Mouse (Mus musculus) kidney, embryonic 16.5 days (tissue): ENCODE results near the gene Dnph1. TPM values are rescaled to one million over a fixed set of nuclear protein-coding genes. Genes with fewer than 3 reads are reported as not detected.

Source experiments
- ATAC-seq: fragments of 200-750 bp; cut with Nextera tagmentation; 2 replicates; pipeline ENCODE4 v1.8.0; 2017; ENCODE audit warnings: moderate TSS enrichment; ENCODE audit not compliant: low FRiP score, low TSS enrichment
- H3K27ac ChIP-seq: fragments of 300-500 bp; sonication (generic); 2 replicates; pipeline ENCODE4 v1.5.1; 2014; ENCODE audit warnings: low read length
- H3K27me3 ChIP-seq: fragments of 300-500 bp; sonication (generic); 2 replicates; pipeline ENCODE4 v1.6.1; 2014; ENCODE audit warnings: low read length, control low read depth, mixed read lengths; ENCODE audit not compliant: insufficient read depth
- H3K36me3 ChIP-seq: fragments of 300-500 bp; sonication (generic); 2 replicates; pipeline ENCODE4 v1.6.1; 2014; ENCODE audit warnings: low read length, control low read depth, mixed read lengths; ENCODE audit not compliant: insufficient read depth
- H3K4me1 ChIP-seq: fragments of 300-500 bp; sonication (generic); 2 replicates; pipeline ENCODE4 v1.6.1; 2014; ENCODE audit warnings: low read length, control low read depth, mixed read lengths; ENCODE audit not compliant: insufficient read depth
- H3K4me2 ChIP-seq: fragments of 300-500 bp; sonication (generic); replicated peaks from 2 replicates; pipeline ENCODE4 v1.6.1; 2014; ENCODE audit warnings: low read depth, low read length
- H3K4me3 ChIP-seq: fragments of 300-500 bp; sonication (generic); 2 replicates; pipeline ENCODE4 v1.5.1; 2014; ENCODE audit warnings: mild to moderate bottlenecking, low read length
- H3K9ac ChIP-seq: fragments of 300-500 bp; sonication (generic); replicated peaks from 2 replicates; pipeline ENCODE4 v1.6.1; 2014; ENCODE audit warnings: low read length
- H3K9me3 ChIP-seq: fragments of 300-500 bp; sonication (generic); 2 replicates; pipeline ENCODE4 v1.6.1; 2016; ENCODE audit warnings: low read length, control low read depth
- WGBS: fragments of 180-500 bp; shearing (Covaris S2); extraction: QIAGEN DNeasy Blood & Tissue Kit; methylation state at CpG from one replicate; pipeline ENCODE4 v1.1.7; 2014; 5-methylcytosine and 5-hydroxymethylcytosine counted together
- polyA plus RNA-seq: library from polyadenylated mRNA; unstranded; fragments of >200 nt; fragmentation: Nextera tagmentation; extraction: Ambion mirVana; gene quantifications from 2 replicates; pipeline ENCODE4 v1.2.1, GENCODE M21; 2015

Dnph1 gene
- polyA plus RNA-seq, 1 experiment from 2014 or later: 56.5 TPM

DNA sequence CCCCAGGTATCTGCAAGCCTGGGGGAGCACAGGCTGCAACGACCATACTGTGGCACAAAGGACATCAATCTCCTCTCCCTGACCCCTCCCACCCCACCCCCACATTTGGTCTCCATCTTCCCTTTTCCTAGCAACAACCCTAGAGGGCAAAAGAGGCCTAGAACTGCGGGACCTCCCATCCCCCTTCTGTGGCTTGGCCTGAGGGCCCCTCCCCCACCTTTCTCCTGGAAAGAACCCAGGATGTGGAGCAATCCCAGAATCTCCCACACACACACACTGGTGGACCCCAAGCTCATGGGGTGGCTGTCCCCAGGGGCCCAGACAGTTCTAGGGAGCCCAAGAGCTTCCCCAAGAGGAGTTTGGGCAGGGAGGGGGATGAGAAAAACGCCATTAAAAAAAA is 51.4 kb downstream of the Dnph1 start:
- H3K9me3 ChIP-seq: no peaks in the 10 kb centered on the region
- no peak overlapping the region for H3K27ac ChIP-seq
- 25% methylated on average over 3 of the region's 3 CpGs for WGBS
- H3K9ac ChIP-seq: no peak overlapping the region
- H3K36me3 ChIP-seq: peaks cover 40% of the 10 kb centered on the region
- ATAC-seq: no peak
- no peak overlapping the region for H3K4me3 ChIP-seq
- no peaks in the 10 kb centered on the region for H3K27me3 ChIP-seq
- peaks cover 40% of the 10 kb centered on the region for H3K4me1 ChIP-seq
- H3K4me2 ChIP-seq: no peak overlapping the region

GRCm38 (mm10) chr17:46548741-46549140 is 52.2 kb downstream of the Dnph1 start:
- peaks cover 40% of the 10 kb centered on the region for H3K36me3 ChIP-seq
- ATAC-seq: no peak
- H3K9me3 ChIP-seq: no peaks in the 10 kb centered on the region
- H3K4me2 ChIP-seq: no peak overlapping the region
- H3K4me3 ChIP-seq: no peak overlapping the region
- peaks cover 48% of the 10 kb centered on the region for H3K4me1 ChIP-seq
- no peaks in the 10 kb centered on the region for H3K27me3 ChIP-seq
- WGBS: 62% methylated on average over 11 of the region's 11 CpGs
- no peak overlapping the region for H3K9ac ChIP-seq
- H3K27ac ChIP-seq: no peak overlapping the region

DNA sequence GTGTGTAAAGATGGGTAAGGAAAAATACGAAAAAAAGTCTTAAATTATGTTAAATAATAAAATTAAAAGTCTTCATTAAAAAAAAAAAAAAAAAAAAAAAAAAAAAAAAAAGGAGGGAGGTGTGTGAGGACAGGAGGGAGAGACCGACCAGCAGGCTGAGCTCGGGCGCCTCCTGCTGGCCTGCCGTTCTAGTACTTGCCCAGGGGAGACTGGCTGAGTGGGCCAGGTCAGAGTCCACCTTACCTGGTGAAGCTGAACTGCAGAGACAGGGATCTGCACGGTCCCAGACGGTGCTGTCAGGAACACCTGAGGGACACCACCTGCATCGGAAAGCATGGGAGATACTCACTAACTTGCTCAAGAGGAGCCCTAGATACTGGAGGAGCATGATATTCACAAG is 52.7 kb downstream of the Dnph1 start:
- Histone ChIP-seq H3K9ac (no peak overlapping the region), H3K36me3 (peaks cover 40% of the 10 kb centered on the region), H3K9me3 (no peaks in the 10 kb centered on the region), H3K27me3 (no peaks in the 10 kb centered on the region), H3K27ac (no peak overlapping the region), H3K4me3 (no peak overlapping the region), H3K4me2 (no peak overlapping the region), H3K4me1 (peaks cover 52% of the 10 kb centered on the region)
- whole genome bisulfite sequencing: 31% methylated on average over 8 of the region's 8 CpGs
- ATAC-seq: no peak

Other genes starting within 250 kb of the Dnph1 start
- 109 TPM in 2 replicates for gene Polr1c, start 248.7 kb upstream of the Dnph1 start, polyA plus RNA-seq
- gene Yipf3, start 248.6 kb upstream of the Dnph1 start, polyA plus RNA-seq: 132 and 139 TPM in 2 replicates
- 0.64 and 0.67 TPM in 2 replicates for gene Lrrc73, start 243.2 kb upstream of the Dnph1 start, polyA plus RNA-seq
- 45.7 and 49.8 TPM in 2 replicates for gene Tjap1, start 213.7 kb upstream of the Dnph1 start, polyA plus RNA-seq
- 0.37 and 0.64 TPM in 2 replicates for gene Dlk2, start 199.3 kb upstream of the Dnph1 start, polyA plus RNA-seq
- 6.9 and 7.3 TPM in 2 replicates for gene Abcc10, start 168.4 kb upstream of the Dnph1 start, polyA plus RNA-seq
- 5.0 and 6.1 TPM in 2 replicates for gene Zfp318, start 113.0 kb upstream of the Dnph1 start, polyA plus RNA-seq
- gene Crip3, start 67.8 kb upstream of the Dnph1 start, polyA plus RNA-seq: 0.54 and 0.68 TPM in 2 replicates
- gene Slc22a7, start 58.3 kb upstream of the Dnph1 start, polyA plus RNA-seq: 0.15 and 0.32 TPM in 2 replicates
- 0.15 and 0.23 TPM in 2 replicates for gene Ttbk1, start 9.0 kb upstream of the Dnph1 start, polyA plus RNA-seq
- gene Cul9, start 49.7 kb downstream of the Dnph1 start, polyA plus RNA-seq: 6.5 TPM in 2 replicates
- 8.2 and 9.3 TPM in 2 replicates for gene Srf, start 59.5 kb downstream of the Dnph1 start, polyA plus RNA-seq
- gene Ptk7, start 132.8 kb downstream of the Dnph1 start, polyA plus RNA-seq: 153 and 157 TPM in 2 replicates
- gene Klc4, start 149.3 kb downstream of the Dnph1 start, polyA plus RNA-seq: 49.7 and 58.0 TPM in 2 replicates
- gene Mrpl2, start 149.5 kb downstream of the Dnph1 start, polyA plus RNA-seq: 118 and 123 TPM in 2 replicates
- 62.2 and 68.2 TPM in 2 replicates for gene Cul7, start 153.6 kb downstream of the Dnph1 start, polyA plus RNA-seq
- gene Rrp36, start 177.6 kb downstream of the Dnph1 start, polyA plus RNA-seq: 69.2 and 69.6 TPM in 2 replicates
- 162 and 172 TPM in 2 replicates for gene Mea1, start 182.1 kb downstream of the Dnph1 start, polyA plus RNA-seq
- 137 and 141 TPM in 2 replicates for gene Klhdc3, start 184.2 kb downstream of the Dnph1 start, polyA plus RNA-seq
- 110 and 112 TPM in 2 replicates for gene Ppp2r5d, start 208.4 kb downstream of the Dnph1 start, polyA plus RNA-seq
- 26.8 and 27.4 TPM in 2 replicates for gene Pex6, start 214.8 kb downstream of the Dnph1 start, polyA plus RNA-seq
- gene Gnmt, start 232.5 kb downstream of the Dnph1 start, polyA plus RNA-seq: 2.4 and 2.7 TPM in 2 replicates